Mouse (Mus musculus) duodenum, adult 2 months (tissue): Measurements from ENCODE around the gene Usp19. TPM values are rescaled to one million over a fixed set of nuclear protein-coding genes. Genes with fewer than 3 reads are reported as not detected.

Source experiments
- polyA plus RNA-seq: library from polyadenylated mRNA; depleted of rRNA; stranded (reverse); fragments of >200 nt; gene quantifications from 2 replicates; pipeline ENCODE4 v1.2.3, GENCODE M21; 2012; ENCODE audit warnings: low replicate concordance; rRNA removed

Usp19 gene
- 66.7 and 68.1 TPM in 2 replicates for polyA plus RNA-seq

DNA sequence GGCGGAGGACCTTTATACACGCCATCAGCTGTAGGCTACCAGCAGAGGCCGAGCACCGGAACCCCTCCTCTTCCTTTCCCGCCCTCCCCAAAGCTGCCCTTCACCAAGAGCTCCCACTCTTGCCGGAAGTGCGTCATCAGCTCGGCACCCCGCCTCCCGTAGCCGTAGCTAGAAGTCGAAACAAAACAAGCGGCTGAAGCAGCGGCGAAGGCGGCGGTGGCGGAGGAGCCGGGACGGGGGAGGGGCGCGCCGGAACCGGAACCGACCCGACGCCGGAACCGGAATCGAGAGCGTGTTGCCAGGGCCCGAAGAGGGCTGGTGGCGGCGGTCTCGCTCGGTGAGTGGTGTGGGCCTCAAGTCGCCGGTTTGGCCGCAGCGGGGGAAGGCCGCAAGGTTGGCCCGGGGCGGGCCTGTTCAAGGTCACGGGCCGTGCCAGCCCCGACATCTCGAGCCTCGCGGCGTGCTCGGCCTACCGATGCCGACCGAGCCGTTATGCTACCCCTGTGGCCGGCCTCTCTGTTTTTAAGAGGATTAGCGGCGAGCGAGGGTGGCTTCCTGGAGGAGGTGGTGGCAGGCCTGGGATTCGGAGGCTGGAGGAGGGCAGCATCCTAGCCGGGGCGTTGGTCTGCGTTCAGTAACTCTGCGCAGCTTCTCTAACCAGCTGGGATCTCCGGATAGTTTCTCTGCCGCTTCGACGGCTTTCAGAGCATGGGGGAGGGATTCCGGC is at the start of gene Usp19:
Usp19 (plus strand) TSS at position 44 of the 727 bp plus-strand sequence.

DNA sequence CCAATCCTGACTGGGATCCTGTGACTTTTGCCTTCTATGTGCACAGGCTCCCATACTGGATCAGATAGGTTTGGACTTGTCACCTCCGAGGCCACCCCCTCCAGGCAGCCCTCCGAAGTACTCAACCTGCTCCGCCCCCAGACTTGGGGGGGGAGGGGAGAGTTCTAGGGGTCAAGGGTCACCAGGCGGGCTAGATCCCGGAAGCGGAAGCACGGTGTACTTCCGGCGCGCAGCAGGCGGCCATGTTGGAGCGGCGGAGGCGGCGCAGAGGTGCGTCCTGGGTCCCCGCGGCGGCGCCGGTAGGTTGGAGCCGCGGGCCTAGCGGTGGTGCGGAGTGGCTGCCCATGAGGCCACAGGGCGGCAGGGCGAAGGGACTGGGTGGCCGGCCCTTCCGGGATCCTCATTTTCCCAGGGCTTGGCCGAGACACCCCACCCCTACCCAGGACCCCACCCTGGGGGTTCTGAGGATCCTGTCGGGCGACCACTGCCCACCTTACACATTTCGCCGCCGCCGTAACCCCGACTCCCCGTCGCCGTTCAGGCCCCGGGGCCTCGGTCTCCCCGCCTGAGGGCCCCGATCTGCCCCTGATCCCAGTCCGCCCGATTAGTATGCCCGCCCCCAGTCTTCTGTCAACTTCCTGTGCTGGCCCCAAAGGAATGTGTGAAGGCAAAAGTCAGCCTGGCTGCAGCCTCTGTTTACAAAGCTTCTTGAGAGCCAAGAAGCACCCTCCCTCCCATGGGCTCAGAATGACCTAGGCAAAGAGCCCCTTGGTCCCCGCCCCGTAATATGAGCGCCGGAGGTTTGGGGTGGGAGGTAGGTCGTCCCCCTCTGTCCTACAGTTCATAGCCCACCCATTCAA is 29.9 kb upstream of the Usp19 start, which contains the start of gene Ccdc71:
Ccdc71 (plus strand) TSS at position 209 of the 860 bp plus-strand sequence.

DNA sequence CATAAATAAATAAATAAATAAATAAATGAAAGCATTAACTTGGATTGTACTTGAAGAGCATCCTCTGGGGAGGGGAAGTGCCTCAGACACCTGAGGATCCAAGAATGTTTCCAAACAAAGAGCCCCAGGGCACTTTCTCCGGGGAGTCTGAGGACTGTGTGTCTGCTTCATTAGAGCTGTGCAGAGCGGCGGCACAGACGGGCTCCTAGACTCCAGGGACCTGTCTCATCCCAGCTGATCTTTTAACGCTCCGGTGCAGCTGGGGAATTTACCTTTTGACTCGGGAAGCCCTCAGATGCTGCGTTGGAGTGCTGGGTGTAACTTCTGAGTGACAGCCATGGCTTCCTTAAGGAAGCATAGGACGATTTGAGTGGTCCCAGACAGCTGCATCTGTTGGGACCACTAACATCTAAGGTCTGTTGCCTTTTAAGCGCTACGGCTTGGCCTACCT is 29.2 kb upstream of the Usp19 start, which contains the start of gene Klhdc8b:
Klhdc8b (minus strand) TSS at position 401 of the 451 bp plus-strand sequence.

DNA sequence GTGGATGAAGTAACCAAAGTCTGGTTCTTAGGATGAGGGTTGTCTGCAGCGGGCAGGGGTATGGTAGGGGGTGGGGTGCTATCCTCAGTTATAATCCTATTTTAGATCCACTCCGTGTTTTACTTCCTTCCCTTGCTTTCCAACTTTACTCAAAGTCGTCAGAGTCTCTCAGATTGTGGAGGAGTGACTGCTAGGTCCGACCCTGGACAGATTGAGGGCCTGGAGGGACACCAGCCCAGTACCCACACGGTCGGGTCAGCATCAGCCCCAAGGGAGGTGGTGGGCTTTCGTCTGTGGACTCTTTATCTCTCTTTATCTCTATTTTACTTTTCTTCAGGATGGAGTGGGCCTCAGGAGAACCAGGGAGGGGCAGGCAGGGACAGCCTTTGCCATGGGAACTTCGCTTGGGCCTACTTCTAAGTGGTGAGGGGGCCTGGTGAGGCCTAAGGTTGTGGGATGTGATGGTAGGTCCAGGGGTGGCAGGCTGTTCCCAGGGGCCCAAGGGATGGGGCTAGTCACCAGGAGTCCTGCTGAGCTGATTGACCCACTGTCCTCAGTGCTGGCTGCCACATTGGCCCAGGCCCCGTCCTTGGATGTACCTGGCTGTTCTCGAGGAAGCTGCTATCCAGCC is 10.6 kb upstream of the Usp19 start, which contains the start of gene Lamb2:
Lamb2 (plus strand) TSS at position 16 of the 631 bp plus-strand sequence.

DNA sequence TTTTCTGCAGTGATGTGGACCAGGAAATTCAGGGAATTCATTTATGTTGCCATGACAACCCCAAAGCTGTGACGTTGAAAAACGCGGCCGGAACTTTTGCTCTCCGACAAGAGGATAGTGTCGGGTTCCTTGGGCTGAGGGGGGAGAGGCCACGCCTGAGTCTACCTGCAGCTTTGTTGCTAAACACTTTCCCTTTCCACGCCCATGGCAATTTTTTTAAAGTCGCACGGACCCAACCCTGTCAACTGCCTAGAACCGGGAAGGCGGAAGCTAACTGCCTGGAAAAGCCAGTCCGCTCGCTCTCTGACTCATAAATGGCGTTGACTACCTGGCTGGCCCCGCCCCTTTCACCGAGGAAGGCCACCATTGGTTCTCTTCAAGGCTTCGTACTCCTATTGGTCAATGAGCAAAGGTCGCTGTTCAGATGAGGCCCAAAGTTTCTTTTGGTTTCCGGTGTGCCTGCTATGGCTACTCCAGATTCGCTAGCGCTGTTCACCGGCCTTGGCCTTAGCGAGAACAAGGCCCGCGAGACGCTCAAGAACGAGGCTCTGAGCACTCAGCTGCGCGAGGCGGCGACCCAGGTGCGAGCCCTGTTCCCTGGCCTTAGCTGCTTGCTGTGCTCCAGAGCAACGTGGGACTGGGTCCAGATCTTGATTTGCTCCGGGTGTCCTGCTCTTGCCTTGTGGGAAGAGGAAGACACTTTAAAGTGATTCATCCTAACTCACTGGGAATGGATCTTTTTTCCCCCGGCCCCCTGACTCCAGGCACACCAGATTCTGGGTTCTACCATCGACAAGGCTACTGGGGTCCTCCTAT is 17.4 kb downstream of the Usp19 start, which contains the start of gene Qars:
Qars (plus strand) TSS at position 88 of the 816 bp plus-strand sequence.

DNA sequence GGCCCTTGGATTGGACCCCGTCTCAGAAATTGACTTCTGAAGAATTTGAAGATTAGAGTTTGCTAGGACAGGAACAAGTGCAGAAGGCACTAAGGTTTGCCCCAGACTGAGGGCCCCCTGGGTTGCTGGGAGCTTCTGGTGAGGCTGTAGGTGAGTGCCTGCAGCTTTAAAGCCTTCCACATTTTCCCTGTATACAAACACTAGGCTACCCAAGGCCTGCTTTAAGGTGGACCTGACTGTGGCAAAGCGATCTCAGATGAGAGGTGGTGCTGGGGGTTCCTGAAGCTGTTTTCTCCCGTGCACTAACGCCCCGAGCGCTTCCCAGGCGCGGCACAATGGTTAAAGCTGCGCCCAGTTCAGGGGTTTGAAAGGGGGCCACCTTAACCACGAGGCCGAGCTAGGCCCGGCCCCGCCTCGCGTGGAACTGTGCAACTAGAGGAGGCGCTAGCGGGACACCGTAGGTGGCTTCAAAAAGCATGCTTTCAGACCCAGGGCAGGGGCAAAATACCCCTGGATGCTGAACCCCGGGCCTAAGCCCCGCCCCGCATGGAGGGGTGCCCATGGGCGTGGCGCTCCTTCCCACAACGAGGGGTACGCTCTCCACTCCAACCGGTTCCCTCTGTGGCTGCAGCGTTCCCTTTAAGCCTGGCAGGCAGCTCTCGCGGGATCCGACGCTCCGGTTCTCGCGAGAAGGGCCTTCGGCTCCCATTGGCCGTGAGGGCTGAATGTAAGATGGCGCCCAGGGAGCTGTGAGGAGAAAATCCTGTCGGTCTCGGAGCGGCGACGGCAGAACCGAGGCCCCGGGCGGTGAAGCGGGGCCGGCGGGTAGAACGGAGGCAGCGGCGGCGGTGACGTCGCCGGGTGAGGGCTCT is 26.2 kb downstream of the Usp19 start, which contains the start of gene Qrich1:
Qrich1 (plus strand) TSS at position 427 of the 872 bp plus-strand sequence.

Other genes with a start within 250 kb of the Usp19 start
- gene Dag1, start 226.6 kb upstream of the Usp19 start, polyA plus RNA-seq: 33.9 and 55.4 TPM in 2 replicates
- 2.2 and 4.8 TPM in 2 replicates for gene Nicn1, start 200.2 kb upstream of the Usp19 start, polyA plus RNA-seq
- gene Amt, start 193.7 kb upstream of the Usp19 start, polyA plus RNA-seq: 0.47 and 2.3 TPM in 2 replicates
- 74.5 and 77.2 TPM in 2 replicates for gene Rhoa, start 184.5 kb upstream of the Usp19 start, polyA plus RNA-seq
- gene Tcta, start 184.4 kb upstream of the Usp19 start, polyA plus RNA-seq: 24.9 and 34.5 TPM in 2 replicates
- 1,295 and 2,060 TPM in 2 replicates for gene Gpx1, start 151.7 kb upstream of the Usp19 start, polyA plus RNA-seq
- gene Usp4, start 142.7 kb upstream of the Usp19 start, polyA plus RNA-seq: 40.5 and 53.8 TPM in 2 replicates
- not detected in 2 replicates for gene 1700102P08Rik, start 97.8 kb upstream of the Usp19 start, polyA plus RNA-seq
- not detected in 2 replicates for gene Ccdc36, start 62.1 kb upstream of the Usp19 start, polyA plus RNA-seq
- gene BC048562, start 54.1 kb upstream of the Usp19 start, polyA plus RNA-seq: not detected in 2 replicates
- gene Ccdc71, start 30.1 kb upstream of the Usp19 start, polyA plus RNA-seq: 14.7 and 15.3 TPM in 2 replicates
- 27.3 and 33.7 TPM in 2 replicates for gene Klhdc8b, start 29.0 kb upstream of the Usp19 start, polyA plus RNA-seq
- gene Lamb2, start 10.9 kb upstream of the Usp19 start, polyA plus RNA-seq: 20.7 and 25.6 TPM in 2 replicates
- gene Qars, start 17.1 kb downstream of the Usp19 start, polyA plus RNA-seq: 145 and 187 TPM in 2 replicates
- 45.4 and 58.5 TPM in 2 replicates for gene Qrich1, start 26.2 kb downstream of the Usp19 start, polyA plus RNA-seq
- gene Impdh2, start 69.7 kb downstream of the Usp19 start, polyA plus RNA-seq: 47.8 and 97.0 TPM in 2 replicates
- gene Ndufaf3, start 76.8 kb downstream of the Usp19 start, polyA plus RNA-seq: 40.9 and 44.6 TPM in 2 replicates
- gene Dalrd3, start 79.3 kb downstream of the Usp19 start, polyA plus RNA-seq: 135 and 158 TPM in 2 replicates
- gene Wdr6, start 88.1 kb downstream of the Usp19 start, polyA plus RNA-seq: 11.3 and 13.7 TPM in 2 replicates
- 2.8 and 5.9 TPM in 2 replicates for gene P4htm, start 107.1 kb downstream of the Usp19 start, polyA plus RNA-seq
- 15.4 and 19.7 TPM in 2 replicates for gene Arih2, start 158.8 kb downstream of the Usp19 start, polyA plus RNA-seq
- 31.1 and 35.7 TPM in 2 replicates for gene Slc25a20, start 171.5 kb downstream of the Usp19 start, polyA plus RNA-seq
- 31.0 and 32.2 TPM in 2 replicates for gene Prkar2a, start 198.7 kb downstream of the Usp19 start, polyA plus RNA-seq